Mouse (Mus musculus) heart, adult 11 months (tissue): Measurements from ENCODE around the gene Blvrb.
"Not testable (repeated sequence)": the region's sequence is repeated elsewhere in the genome, so short reads cannot be mapped to it uniquely, and the experiment has no call there.

ENCODE experiments used
- DNase-seq: peaks from one replicate; pipeline ENCODE4 v3.0.0; 2022

Gene Blvrb

GRCm38 (mm10) chr7:27486102-27486769 lies 38.5 kb downstream of the Blvrb start:
- DNase-seq = no peak

GRCm38 (mm10) chr7:27486770-27487697 lies 39.3 kb downstream of the Blvrb start, which contains the start of gene Sertad1:
TSS of gene Sertad1 (plus strand) at chr7:27486910.
- peak; percentile 100 for DNase-seq

- peak; percentile 98 for DNase-seq
These were observed 40.0 kb downstream of the Blvrb start for GRCm38 (mm10) chr7:27487740-27488268.

GRCm38 (mm10) chr7:27489270-27489869 lies 41.6 kb downstream of the Blvrb start:
- DNase-seq = peak; percentile 95

- DNase-seq = no peak
These were observed 42.4 kb downstream of the Blvrb start for GRCm38 (mm10) chr7:27490227-27490542.

- peak; percentile 100 for DNase-seq
These were observed 43.0 kb downstream of the Blvrb start for GRCm38 (mm10) chr7:27490543-27491329.

GRCm38 (mm10) chr7:27491856-27492255 lies 44.1 kb downstream of the Blvrb start:
- DNase-seq = peak; percentile 94

GRCm38 (mm10) chr7:27493022-27493421 lies 45.2 kb downstream of the Blvrb start:
- DNase-seq = peak; percentile 91

- no peak for DNase-seq
These were observed 45.7 kb downstream of the Blvrb start for GRCm38 (mm10) chr7:27493450-27493849.

GRCm38 (mm10) chr7:27494659-27495367 lies 47.0 kb downstream of the Blvrb start:
- not testable (repeated sequence) for DNase-seq

GRCm38 (mm10) chr7:27499036-27499435 lies 51.3 kb downstream of the Blvrb start, which contains the start of gene Prx:
TSS of gene Prx (plus strand) at chr7:27499324.
- no peak for DNase-seq

GRCm38 (mm10) chr7:27501620-27502019 lies 53.8 kb downstream of the Blvrb start:
- peak; percentile 97 for DNase-seq

- DNase-seq = peak; percentile 92
These were observed 59.1 kb downstream of the Blvrb start for GRCm38 (mm10) chr7:27506765-27507370.

GRCm38 (mm10) chr7:27507711-27508647 lies 60.2 kb downstream of the Blvrb start:
- DNase-seq = peak; percentile 100

GRCm38 (mm10) chr7:27508648-27509005 lies 60.8 kb downstream of the Blvrb start:
- DNase-seq = peak; percentile 96

- no peak for DNase-seq
These were observed 63.0 kb downstream of the Blvrb start for GRCm38 (mm10) chr7:27510809-27511208.

- DNase-seq = no peak
These were observed 67.2 kb downstream of the Blvrb start for GRCm38 (mm10) chr7:27514961-27515360.
